Mouse (Mus musculus): ENCODE measurements around the gene Wt1. TPM values are rescaled to one million over a fixed set of nuclear protein-coding genes. Genes with fewer than 3 reads are reported as not detected.

Gene Wt1
- total and polyA plus RNA-seq, 2 experiments from 2014 or later, result 0.28 TPM; not detected in 1

GRCm38 (mm10) chr2:105178871-105179270, 52.5 kb downstream of the Wt1 start:
- Histone ChIP-seq H3K36me3 (ENCODE audit: insufficient read depth, low read length) (no peaks in the 10 kb centered on the region), H3K9me3 (ENCODE audit: low read length) (no peaks in the 10 kb centered on the region), H3K4me1 (ENCODE audit: insufficient read depth, low read length) (no peaks in the 10 kb centered on the region), H3K27me3 (ENCODE audit: insufficient read depth, low read length) (no peaks in the 10 kb centered on the region), H3K4me2 (ENCODE audit: low read depth, low read length, poor library complexity, severe bottlenecking) (no peak overlapping the region), H3K27ac (ENCODE audit: low read depth, low read length) (no peak overlapping the region), H3K4me3 (ENCODE audit: low read depth, low read length) (no peak overlapping the region), H3K9ac (replicated peaks; ENCODE audit: low read length, poor library complexity, severe bottlenecking) (no peak overlapping the region)
- ATAC-seq (ENCODE audit: low FRiP score) (no peak), DNase-seq (ENCODE audit: low spot score) (no peak)
- 93% methylated on average over 12 of the region's 12 CpGs for WGBS
- TF ChIP-seq CTCF (IDR thresholded peaks at IDR 0.05), result no peak

DNA sequence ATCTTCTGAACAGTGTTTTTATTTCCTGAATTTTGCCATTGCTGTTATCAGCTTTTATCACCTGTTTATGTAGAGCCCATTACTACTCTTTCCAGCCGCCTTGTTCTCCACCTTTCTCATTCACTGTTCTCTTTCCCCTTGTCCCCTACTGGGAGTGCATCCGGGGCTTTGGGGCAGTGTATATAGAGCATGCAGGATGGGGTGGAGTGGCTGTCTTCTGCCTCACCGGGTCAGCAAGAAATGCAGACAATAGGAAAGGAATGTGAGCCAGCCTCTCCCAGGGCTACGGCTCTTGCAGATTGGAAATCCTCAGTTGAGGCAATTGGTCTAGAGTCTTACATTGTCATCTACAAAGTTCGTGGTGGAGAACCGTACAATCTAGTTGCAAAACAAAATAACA, 56.2 kb downstream of the Wt1 start:
- no peaks in the 10 kb centered on the region for H3K9me3 ChIP-seq (ENCODE audit: low read length)
- H3K4me3 ChIP-seq (ENCODE audit: low read depth, low read length), result no peak overlapping the region
- no peak overlapping the region for H3K9ac ChIP-seq (replicated peaks; ENCODE audit: low read length, poor library complexity, severe bottlenecking)
- TF ChIP-seq CTCF (IDR thresholded peaks at IDR 0.05), result no peak
- DNase-seq (ENCODE audit: low spot score) (no peak), ATAC-seq (ENCODE audit: low FRiP score) (no peak)
- H3K36me3 ChIP-seq (ENCODE audit: insufficient read depth, low read length), result no peaks in the 10 kb centered on the region
- no peaks in the 10 kb centered on the region for H3K4me1 ChIP-seq (ENCODE audit: insufficient read depth, low read length)
- no peaks in the 10 kb centered on the region for H3K27me3 ChIP-seq (ENCODE audit: insufficient read depth, low read length)
- no peak overlapping the region for H3K4me2 ChIP-seq (ENCODE audit: low read depth, low read length, poor library complexity, severe bottlenecking)
- 34% methylated on average over 6 of the region's 6 CpGs for WGBS
- H3K27ac ChIP-seq (ENCODE audit: low read depth, low read length), result no peak overlapping the region

DNA sequence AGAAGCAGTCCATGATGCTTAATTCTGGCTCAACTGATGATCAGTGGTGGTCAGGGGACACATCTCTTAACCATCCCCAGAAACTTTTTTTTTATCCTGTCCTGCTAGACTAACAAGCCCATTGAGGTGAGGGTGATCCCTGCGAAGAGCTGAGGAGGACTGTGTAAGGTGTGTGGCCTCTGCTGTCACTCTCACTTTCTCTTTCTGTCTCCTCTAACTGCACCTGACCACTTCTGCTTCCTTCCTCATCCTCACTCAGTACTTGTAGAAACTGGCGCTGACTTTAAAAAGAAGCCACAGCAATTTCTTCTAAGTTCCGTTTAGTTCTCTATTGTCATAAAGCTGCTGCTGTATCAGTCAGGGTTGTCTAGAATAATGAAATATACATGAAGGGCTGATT, 58.8 kb downstream of the Wt1 start:
- ATAC-seq (ENCODE audit: low FRiP score) (no peak), DNase-seq (ENCODE audit: low spot score) (no peak)
- H3K4me2 ChIP-seq (ENCODE audit: low read depth, low read length, poor library complexity, severe bottlenecking), result no peak overlapping the region
- H3K4me1 ChIP-seq (ENCODE audit: insufficient read depth, low read length), result no peaks in the 10 kb centered on the region
- TF ChIP-seq CTCF (IDR thresholded peaks at IDR 0.05), result no peak
- 83% methylated on average over 3 of the region's 3 CpGs for WGBS
- H3K4me3 ChIP-seq (ENCODE audit: low read depth, low read length), result no peak overlapping the region
- no peak overlapping the region for H3K27ac ChIP-seq (ENCODE audit: low read depth, low read length)
- H3K9me3 ChIP-seq (ENCODE audit: low read length), result no peaks in the 10 kb centered on the region
- H3K36me3 ChIP-seq (ENCODE audit: insufficient read depth, low read length), result no peaks in the 10 kb centered on the region
- H3K27me3 ChIP-seq (ENCODE audit: insufficient read depth, low read length), result no peaks in the 10 kb centered on the region
- H3K9ac ChIP-seq (replicated peaks; ENCODE audit: low read length, poor library complexity, severe bottlenecking), result no peak overlapping the region

GRCm38 (mm10) chr2:105185768-105186529, 59.6 kb downstream of the Wt1 start:
- WGBS, result 83% methylated on average over 13 of the region's 13 CpGs
- no peak overlapping the region for H3K27ac ChIP-seq (ENCODE audit: low read depth, low read length)
- ATAC-seq (ENCODE audit: low FRiP score) (no peak), DNase-seq (ENCODE audit: low spot score) (no peak)
- no peak overlapping the region for H3K4me3 ChIP-seq (ENCODE audit: low read depth, low read length)
- H3K27me3 ChIP-seq (ENCODE audit: insufficient read depth, low read length), result no peaks in the 10 kb centered on the region
- H3K9me3 ChIP-seq (ENCODE audit: low read length), result no peaks in the 10 kb centered on the region
- no peaks in the 10 kb centered on the region for H3K4me1 ChIP-seq (ENCODE audit: insufficient read depth, low read length)
- no peak overlapping the region for H3K9ac ChIP-seq (replicated peaks; ENCODE audit: low read length, poor library complexity, severe bottlenecking)
- no peak for TF ChIP-seq CTCF (IDR thresholded peaks at IDR 0.05)
- H3K4me2 ChIP-seq (ENCODE audit: low read depth, low read length, poor library complexity, severe bottlenecking), result no peak overlapping the region
- no peaks in the 10 kb centered on the region for H3K36me3 ChIP-seq (ENCODE audit: insufficient read depth, low read length)

- WGBS, result 70% methylated on average over 5 of the region's 5 CpGs
- no peaks in the 10 kb centered on the region for H3K27me3 ChIP-seq (ENCODE audit: insufficient read depth, low read length)
- H3K4me1 ChIP-seq (ENCODE audit: insufficient read depth, low read length), result no peaks in the 10 kb centered on the region
- no peak for TF ChIP-seq CTCF (IDR thresholded peaks at IDR 0.05)
- no peaks in the 10 kb centered on the region for H3K9me3 ChIP-seq (ENCODE audit: low read length)
- H3K9ac ChIP-seq (replicated peaks; ENCODE audit: low read length, poor library complexity, severe bottlenecking), result no peak overlapping the region
- ATAC-seq (ENCODE audit: low FRiP score), result no peak
- no peak overlapping the region for H3K4me2 ChIP-seq (ENCODE audit: low read depth, low read length, poor library complexity, severe bottlenecking)
- no peak overlapping the region for H3K27ac ChIP-seq (ENCODE audit: low read depth, low read length)
- DNase-seq (ENCODE audit: low spot score), result no peak
- H3K36me3 ChIP-seq (ENCODE audit: insufficient read depth, low read length), result no peaks in the 10 kb centered on the region
- no peak overlapping the region for H3K4me3 ChIP-seq (ENCODE audit: low read depth, low read length)
Measured at GRCm38 (mm10) chr2:105186591-105186990, 60.3 kb downstream of the Wt1 start.

GRCm38 (mm10) chr2:105188182-105188581, 61.9 kb downstream of the Wt1 start:
- no peak for DNase-seq (ENCODE audit: low spot score)
- Histone ChIP-seq H3K27me3 (ENCODE audit: insufficient read depth, low read length) (no peaks in the 10 kb centered on the region), H3K4me3 (ENCODE audit: low read depth, low read length) (no peak overlapping the region), H3K36me3 (ENCODE audit: insufficient read depth, low read length) (no peaks in the 10 kb centered on the region), H3K9ac (replicated peaks; ENCODE audit: low read length, poor library complexity, severe bottlenecking) (no peak overlapping the region), H3K9me3 (ENCODE audit: low read length) (no peaks in the 10 kb centered on the region), H3K4me1 (ENCODE audit: insufficient read depth, low read length) (no peaks in the 10 kb centered on the region), H3K27ac (ENCODE audit: low read depth, low read length) (no peak overlapping the region), H3K4me2 (ENCODE audit: low read depth, low read length, poor library complexity, severe bottlenecking) (no peak overlapping the region)
- peak; percentile 74 for TF ChIP-seq CTCF (IDR thresholded peaks at IDR 0.05)
- WGBS, result 79% methylated on average over 10 of the region's 10 CpGs
- no peak for ATAC-seq (ENCODE audit: low FRiP score)

Measured in midbrain, postnatal 0 days (tissue).